Mouse (Mus musculus): ENCODE data around the gene Hecw2. TPM values are rescaled to one million over a fixed set of nuclear protein-coding genes. Genes with fewer than 3 reads are reported as not detected.
A peak's percentile ranks its signal among the peaks of the same experiment; 100 is the strongest.

Hecw2 gene
- polyA plus RNA-seq (2012; rRNA removed): 9.0 and 9.3 TPM in 2 replicates

DNA sequence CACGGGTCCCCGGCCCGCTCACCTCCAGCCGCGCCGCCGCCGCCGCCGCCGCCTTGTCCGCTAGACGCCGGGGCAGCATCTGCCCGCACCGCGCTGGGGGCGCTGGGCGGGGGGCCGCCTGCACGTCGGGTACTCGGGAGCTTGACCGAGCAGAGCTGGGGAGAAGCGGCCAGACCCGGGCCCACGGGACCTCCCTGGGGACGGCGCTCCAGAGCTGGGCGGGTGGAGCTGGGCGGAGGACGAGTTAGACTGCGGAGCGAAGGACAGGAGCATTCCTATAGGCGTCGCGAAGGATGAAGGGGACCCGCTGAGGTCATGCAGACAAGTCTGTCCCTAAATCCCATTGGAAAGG is at the start of gene Hecw2:
Hecw2 (minus strand) TSS at position 215 of the 352 bp plus-strand sequence.
- no peaks in the 10 kb centered on the region for H3K4me1 ChIP-seq (ENCODE audit: control insufficient read depth, insufficient read depth, low read length)
- under 1% methylated on average over 38 of the region's 38 CpGs for WGBS
- peak within 1 kb of the TSS; percentile 91 for H3K4me3 ChIP-seq (replicated peaks; ENCODE audit: insufficient read depth, low read depth, low read length)
- H3K27me3 ChIP-seq (ENCODE audit: control insufficient read depth, insufficient read depth, low read length): no peaks in the 10 kb centered on the region
- no peak for TF ChIP-seq CTCF (IDR thresholded peaks at IDR 0.05; ENCODE audit: borderline replicate concordance, insufficient read depth, low read depth, low read length)
- peak; percentile 33; the same call in 1 of the 2 replicates for TF ChIP-seq POLR2A (IDR thresholded peaks at IDR 0.05; ENCODE audit: borderline replicate concordance, insufficient read depth, low read length)
- peak within 1 kb of the TSS; percentile 100 for H3K27ac ChIP-seq (ENCODE audit: insufficient read depth, low read length)
- peak; percentile 68 to 81 for DNase-seq

DNA sequence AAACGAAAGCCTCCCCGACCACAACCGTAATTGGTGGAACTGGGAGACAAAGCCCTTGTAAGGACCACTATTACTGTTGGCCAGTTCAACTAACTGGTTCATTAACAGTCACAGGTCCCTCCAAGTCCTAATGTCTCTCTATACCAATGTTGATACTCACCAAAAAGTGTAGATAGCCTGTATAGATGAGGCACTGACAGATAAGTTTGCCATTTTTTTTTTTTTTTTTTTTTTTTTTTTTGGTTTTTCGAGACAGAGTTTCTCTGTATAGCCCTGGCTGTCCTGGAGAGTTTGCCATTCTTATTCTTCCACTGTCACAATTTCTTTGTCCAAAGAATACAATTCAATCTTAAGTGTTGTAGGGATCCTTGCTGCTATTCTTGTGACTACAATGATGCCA is 47.8 kb upstream of the Hecw2 start:
- Histone ChIP-seq H3K27me3 (ENCODE audit: control insufficient read depth, insufficient read depth, low read length) (no peaks in the 10 kb centered on the region), H3K4me3 (replicated peaks; ENCODE audit: insufficient read depth, low read depth, low read length) (no peak overlapping the region), H3K27ac (ENCODE audit: insufficient read depth, low read length) (no peak overlapping the region), H3K4me1 (ENCODE audit: control insufficient read depth, insufficient read depth, low read length) (no peaks in the 10 kb centered on the region)
- TF ChIP-seq CTCF (IDR thresholded peaks at IDR 0.05; ENCODE audit: borderline replicate concordance, insufficient read depth, low read depth, low read length) (no peak), POLR2A (IDR thresholded peaks at IDR 0.05; ENCODE audit: borderline replicate concordance, insufficient read depth, low read length) (no peak)
- DNase-seq: no peak
- WGBS: 85% methylated on average over 4 of the region's 4 CpGs

DNA sequence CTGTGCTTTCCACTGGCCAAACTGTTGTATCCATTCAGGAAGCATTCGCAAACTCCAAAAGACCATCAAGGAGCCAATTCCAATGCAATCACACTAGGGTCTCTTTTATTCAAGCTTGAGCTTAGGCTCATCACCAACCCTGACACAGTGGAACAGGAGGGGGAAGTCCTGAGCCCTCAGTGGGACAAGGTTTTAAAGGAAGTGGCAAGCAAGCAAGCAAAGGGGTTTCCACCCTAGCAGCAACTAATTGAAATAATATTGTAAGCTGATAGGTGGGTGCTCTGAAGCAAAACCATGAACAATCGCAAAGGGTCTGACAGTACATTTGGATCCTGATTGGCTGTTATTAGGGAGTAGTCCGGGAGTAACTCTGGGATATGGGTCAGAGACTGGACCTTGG is 25.3 kb upstream of the Hecw2 start:
- Histone ChIP-seq H3K27ac (ENCODE audit: insufficient read depth, low read length) (no peak overlapping the region), H3K27me3 (ENCODE audit: control insufficient read depth, insufficient read depth, low read length) (no peaks in the 10 kb centered on the region), H3K4me3 (replicated peaks; ENCODE audit: insufficient read depth, low read depth, low read length) (no peak overlapping the region), H3K4me1 (ENCODE audit: control insufficient read depth, insufficient read depth, low read length) (no peaks in the 10 kb centered on the region)
- no peak for DNase-seq
- TF ChIP-seq CTCF (IDR thresholded peaks at IDR 0.05; ENCODE audit: borderline replicate concordance, insufficient read depth, low read depth, low read length) (no peak), POLR2A (IDR thresholded peaks at IDR 0.05; ENCODE audit: borderline replicate concordance, insufficient read depth, low read length) (no peak)
- 97% methylated on average over 3 of the region's 3 CpGs for WGBS

DNA sequence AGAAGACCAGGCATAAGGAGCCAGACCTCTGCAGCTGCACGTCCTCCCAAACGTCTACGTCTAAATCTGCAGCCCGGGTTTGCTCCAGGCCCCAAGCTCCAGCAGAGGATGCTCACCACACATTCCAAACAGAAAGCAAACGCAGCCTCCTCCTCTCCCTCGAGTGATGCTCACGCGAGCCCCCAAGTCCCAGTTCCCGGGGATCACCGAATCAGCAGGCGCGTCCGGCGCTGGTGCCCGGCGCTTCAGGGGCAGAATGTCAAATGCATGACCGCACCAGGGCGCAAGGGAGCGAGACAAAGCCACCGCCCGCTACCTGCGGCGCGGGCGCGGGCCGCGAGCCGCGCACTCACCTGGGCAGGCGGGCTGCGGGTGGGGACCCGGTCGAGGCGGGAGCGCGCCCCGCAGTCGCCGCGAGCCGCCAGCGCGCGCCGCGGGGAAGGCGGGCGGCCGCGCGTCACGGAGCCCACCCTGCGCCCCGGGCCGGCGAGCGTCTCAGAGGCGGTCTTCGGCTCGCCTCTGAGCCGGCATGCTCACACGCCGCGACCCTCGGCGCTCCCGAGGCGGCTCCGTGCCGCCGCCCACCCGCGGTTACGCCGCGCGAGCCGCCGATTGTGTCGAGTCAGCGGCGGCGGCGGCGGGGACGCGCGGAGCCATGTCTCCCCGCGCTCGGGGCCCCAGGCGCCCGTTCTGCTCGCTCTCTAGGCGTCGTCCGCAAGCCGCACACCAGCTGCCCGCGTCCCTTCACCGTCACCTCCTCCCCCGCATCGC is 600 bp downstream of the Hecw2 start:
- Histone ChIP-seq H3K27ac (ENCODE audit: insufficient read depth, low read length) (peak overlapping the region; percentile 100), H3K4me3 (replicated peaks; ENCODE audit: insufficient read depth, low read depth, low read length) (peak overlapping the region; percentile 91), H3K4me1 (ENCODE audit: control insufficient read depth, insufficient read depth, low read length) (no peaks in the 10 kb centered on the region), H3K27me3 (ENCODE audit: control insufficient read depth, insufficient read depth, low read length) (no peaks in the 10 kb centered on the region)
- TF ChIP-seq CTCF (IDR thresholded peaks at IDR 0.05; ENCODE audit: borderline replicate concordance, insufficient read depth, low read depth, low read length): no peak
- peak; percentile 44; the same call in 1 of the 2 replicates for TF ChIP-seq POLR2A (IDR thresholded peaks at IDR 0.05; ENCODE audit: borderline replicate concordance, insufficient read depth, low read length)
- WGBS: under 1% methylated on average over 102 of the region's 104 CpGs
- peak; percentile 77 to 86 for DNase-seq

DNA sequence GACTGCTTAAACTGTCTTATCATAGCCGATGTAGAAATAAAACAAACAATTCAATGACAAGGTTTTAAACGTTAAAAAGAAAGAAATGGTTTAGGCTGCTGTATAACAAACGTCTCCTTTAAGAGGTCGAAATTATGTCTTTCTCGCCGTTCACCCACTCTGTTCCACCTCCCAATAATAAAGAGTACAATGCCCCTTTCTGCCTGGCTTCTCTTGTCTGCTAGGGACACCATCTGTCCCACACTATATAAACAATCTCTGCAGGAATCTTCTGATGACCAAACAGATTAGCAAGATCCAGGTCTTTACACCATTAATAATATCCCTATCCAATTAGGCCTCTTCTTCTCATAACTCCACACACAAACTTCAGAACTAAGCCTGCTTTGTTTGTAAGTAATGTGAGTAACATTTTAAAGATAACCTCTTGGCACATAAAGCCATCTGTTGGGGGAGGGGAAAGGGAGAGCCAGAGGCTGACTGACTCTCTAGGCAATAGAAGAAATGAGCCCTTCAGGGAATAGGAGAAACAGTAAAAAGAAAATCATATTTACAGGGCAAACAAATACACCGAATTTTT is 1.7 kb downstream of the Hecw2 start:
- WGBS: 11% methylated on average over 7 of the region's 7 CpGs
- Histone ChIP-seq H3K4me3 (replicated peaks; ENCODE audit: insufficient read depth, low read depth, low read length) (peak overlapping the region; percentile 91), H3K27ac (ENCODE audit: insufficient read depth, low read length) (no peak overlapping the region; the same call in 1 of the 2 replicates)

DNA sequence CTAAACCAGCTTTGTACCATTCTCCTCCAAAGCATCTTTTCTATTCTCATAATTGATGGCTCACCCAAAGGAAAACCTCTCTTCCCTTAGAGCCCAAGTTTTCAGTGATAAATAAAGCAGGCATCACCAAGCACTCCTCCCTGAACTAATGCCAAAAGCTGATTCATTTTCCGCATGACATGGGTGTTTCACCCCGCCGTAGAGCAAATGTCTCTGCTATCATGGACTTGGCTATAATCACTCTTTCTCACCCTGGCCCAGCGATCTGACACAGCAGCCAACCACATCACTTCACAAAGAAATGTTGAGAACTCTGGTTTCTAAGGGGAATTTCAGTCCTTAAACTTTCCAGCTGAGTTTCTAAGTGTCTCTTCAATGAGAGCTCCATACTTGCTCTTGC is 7.4 kb downstream of the Hecw2 start:
- DNase-seq: peak in 1 of 2 experiments; percentile 66
- no peaks in the 10 kb centered on the region for H3K27me3 ChIP-seq (ENCODE audit: control insufficient read depth, insufficient read depth, low read length)
- H3K27ac ChIP-seq (ENCODE audit: insufficient read depth, low read length): 0 out of 2 replicates have a peak overlapping the region, but pooled peaks have one; percentile 30
- TF ChIP-seq POLR2A (IDR thresholded peaks at IDR 0.05; ENCODE audit: borderline replicate concordance, insufficient read depth, low read length) (no peak), CTCF (IDR thresholded peaks at IDR 0.05; ENCODE audit: borderline replicate concordance, insufficient read depth, low read depth, low read length) (no peak)
- H3K4me1 ChIP-seq (ENCODE audit: control insufficient read depth, insufficient read depth, low read length): peaks cover 10% of the 10 kb centered on the region
- 5% methylated on average over 4 of the region's 4 CpGs for WGBS
- H3K4me3 ChIP-seq (replicated peaks; ENCODE audit: insufficient read depth, low read depth, low read length): no peak overlapping the region

More for the DNA sequence above, 1.7 kb downstream of the Hecw2 start:
- TF ChIP-seq CTCF (IDR thresholded peaks at IDR 0.05; ENCODE audit: borderline replicate concordance, insufficient read depth, low read depth, low read length): no peak
- TF ChIP-seq POLR2A (IDR thresholded peaks at IDR 0.05; ENCODE audit: borderline replicate concordance, insufficient read depth, low read length): no peak
- H3K27me3 ChIP-seq (ENCODE audit: control insufficient read depth, insufficient read depth, low read length): no peaks in the 10 kb centered on the region
- peak in 1 of 2 experiments; percentile 59 for DNase-seq
- H3K4me1 ChIP-seq (ENCODE audit: control insufficient read depth, insufficient read depth, low read length): no peaks in the 10 kb centered on the region; the same call in 1 of the 2 replicates

DNA sequence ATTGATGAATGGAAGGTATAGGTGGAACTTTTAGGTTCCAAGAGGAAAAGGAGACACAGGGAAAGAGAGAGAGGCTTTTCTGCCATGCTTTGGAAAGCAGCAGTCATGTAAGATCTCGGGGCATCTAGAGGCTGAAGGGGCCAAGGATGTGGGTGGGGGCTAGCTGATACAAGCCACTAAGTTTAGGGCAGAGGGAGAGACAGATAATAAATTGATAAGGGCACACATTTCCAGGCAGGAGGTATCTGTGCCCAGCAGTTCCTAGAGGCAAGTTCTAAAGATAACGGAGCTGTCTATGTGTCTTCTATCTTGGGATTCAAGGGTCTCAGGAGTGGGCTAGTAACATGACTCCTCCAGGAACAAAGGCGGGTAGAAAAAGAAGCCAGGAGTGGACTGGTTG is 8.6 kb downstream of the Hecw2 start:
- Histone ChIP-seq H3K27ac (ENCODE audit: insufficient read depth, low read length) (no peak overlapping the region), H3K27me3 (ENCODE audit: control insufficient read depth, insufficient read depth, low read length) (no peaks in the 10 kb centered on the region), H3K4me3 (replicated peaks; ENCODE audit: insufficient read depth, low read depth, low read length) (no peak overlapping the region), H3K4me1 (ENCODE audit: control insufficient read depth, insufficient read depth, low read length) (peaks cover 10% of the 10 kb centered on the region)
- TF ChIP-seq POLR2A (IDR thresholded peaks at IDR 0.05; ENCODE audit: borderline replicate concordance, insufficient read depth, low read length) (no peak), CTCF (IDR thresholded peaks at IDR 0.05; ENCODE audit: borderline replicate concordance, insufficient read depth, low read depth, low read length) (no peak)
- no peak for DNase-seq
- 78% methylated on average over 3 of the region's 3 CpGs for WGBS

DNA sequence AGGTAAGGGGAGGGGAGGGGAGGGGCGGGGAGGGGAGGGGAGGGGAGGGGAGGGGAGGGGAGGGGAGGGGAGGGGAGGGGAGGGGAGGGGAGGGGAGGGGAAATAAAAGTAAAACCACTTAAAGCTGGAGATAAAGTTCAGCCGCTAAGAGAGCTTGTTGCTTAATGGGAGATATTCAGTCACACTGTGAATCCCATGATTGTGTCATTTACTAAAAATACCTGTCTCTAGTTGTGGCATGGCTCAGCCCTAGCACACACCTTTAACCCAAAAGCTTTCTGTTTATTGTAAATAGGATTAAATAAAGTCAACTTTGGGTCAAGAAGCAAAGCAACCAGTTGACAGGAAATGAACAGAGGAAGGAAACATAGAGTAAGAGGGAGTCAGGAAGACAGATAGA is 14.3 kb downstream of the Hecw2 start:
- no peaks in the 10 kb centered on the region for H3K27me3 ChIP-seq (ENCODE audit: control insufficient read depth, insufficient read depth, low read length)
- no peak overlapping the region for H3K27ac ChIP-seq (ENCODE audit: insufficient read depth, low read length)
- WGBS: 16% methylated on average over 1 of the region's 2 CpGs
- no peaks in the 10 kb centered on the region for H3K4me1 ChIP-seq (ENCODE audit: control insufficient read depth, insufficient read depth, low read length)
- no peak for DNase-seq
- TF ChIP-seq CTCF (IDR thresholded peaks at IDR 0.05; ENCODE audit: borderline replicate concordance, insufficient read depth, low read depth, low read length) (no peak), POLR2A (IDR thresholded peaks at IDR 0.05; ENCODE audit: borderline replicate concordance, insufficient read depth, low read length) (no peak)
- no peak overlapping the region for H3K4me3 ChIP-seq (replicated peaks; ENCODE audit: insufficient read depth, low read depth, low read length)
